Mouse (Mus musculus): ENCODE data around the gene Pou3f3.
A peak's percentile ranks its signal among the peaks of the same experiment; 100 is the strongest.

The Pou3f3 gene

GRCm38 (mm10) chr1:42685321-42685960 lies 10.1 kb upstream of the Pou3f3 start:
- Histone ChIP-seq H3K27me3 (ENCODE audit: insufficient read depth, low read length) (peaks cover 74% of the 10 kb centered on the region), H3K9me3 (ENCODE audit: low read length) (no peaks in the 10 kb centered on the region), H3K36me3 (ENCODE audit: insufficient read depth, low read length) (no peaks in the 10 kb centered on the region), H3K4me3 (replicated peaks; ENCODE audit: low read length) (no peak overlapping the region), H3K4me1 (replicated peaks; ENCODE audit: low read depth, low read length) (peaks cover 24% of the 10 kb centered on the region)
- TF ChIP-seq NANOG (IDR thresholded peaks at IDR 0.05; ENCODE audit: borderline replicate concordance, low read length), result no peak

- Histone ChIP-seq H3K4me3 (replicated peaks; ENCODE audit: low read length) (peak overlapping the region; percentile 68), H3K4me1 (replicated peaks; ENCODE audit: low read depth, low read length) (peaks cover 24% of the 10 kb centered on the region), H3K9me3 (ENCODE audit: low read length) (no peaks in the 10 kb centered on the region), H3K27me3 (ENCODE audit: insufficient read depth, low read length) (peaks cover 80% of the 10 kb centered on the region), H3K36me3 (ENCODE audit: insufficient read depth, low read length) (no peaks in the 10 kb centered on the region)
- TF ChIP-seq NANOG (IDR thresholded peaks at IDR 0.05; ENCODE audit: borderline replicate concordance, low read length), result no peak
- no peak for TF ChIP-seq CTCF (conservative IDR thresholded peaks at IDR 0.05; ENCODE audit: low read length)
- TF ChIP-seq POU5F1 (IDR thresholded peaks at IDR 0.05; ENCODE audit: borderline replicate concordance, low read length), result no peak
These were observed 9.1 kb upstream of the Pou3f3 start for GRCm38 (mm10) chr1:42686194-42687131.

- peaks cover 88% of the 10 kb centered on the region for H3K27me3 ChIP-seq (ENCODE audit: insufficient read depth, low read length)
- no peaks in the 10 kb centered on the region for H3K9me3 ChIP-seq (ENCODE audit: low read length)
- no peaks in the 10 kb centered on the region for H3K36me3 ChIP-seq (ENCODE audit: insufficient read depth, low read length)
- peaks cover 24% of the 10 kb centered on the region for H3K4me1 ChIP-seq (replicated peaks; ENCODE audit: low read depth, low read length)
- TF ChIP-seq POU5F1 (IDR thresholded peaks at IDR 0.05; ENCODE audit: borderline replicate concordance, low read length) (no peak), CTCF (conservative IDR thresholded peaks at IDR 0.05; ENCODE audit: low read length) (no peak), NANOG (IDR thresholded peaks at IDR 0.05; ENCODE audit: borderline replicate concordance, low read length) (no peak)
- H3K4me3 ChIP-seq (replicated peaks; ENCODE audit: low read length), result no peak overlapping the region; the same call in 1 of the 2 replicates
These were observed 8.3 kb upstream of the Pou3f3 start for GRCm38 (mm10) chr1:42687271-42687670.

- H3K36me3 ChIP-seq (ENCODE audit: insufficient read depth, low read length), result no peaks in the 10 kb centered on the region
- no peaks in the 10 kb centered on the region for H3K9me3 ChIP-seq (ENCODE audit: low read length)
- peaks cover 94% of the 10 kb centered on the region for H3K27me3 ChIP-seq (ENCODE audit: insufficient read depth, low read length)
- TF ChIP-seq CTCF (conservative IDR thresholded peaks at IDR 0.05; ENCODE audit: low read length) (no peak), POU5F1 (IDR thresholded peaks at IDR 0.05; ENCODE audit: borderline replicate concordance, low read length) (no peak), NANOG (IDR thresholded peaks at IDR 0.05; ENCODE audit: borderline replicate concordance, low read length) (no peak)
- H3K4me1 ChIP-seq (replicated peaks; ENCODE audit: low read depth, low read length), result peaks cover 24% of the 10 kb centered on the region
- H3K4me3 ChIP-seq (replicated peaks; ENCODE audit: low read length), result no peak overlapping the region
These were observed 7.6 kb upstream of the Pou3f3 start for GRCm38 (mm10) chr1:42687756-42688540.

- H3K36me3 ChIP-seq (ENCODE audit: insufficient read depth, low read length), result no peaks in the 10 kb centered on the region
- H3K4me1 ChIP-seq (replicated peaks; ENCODE audit: low read depth, low read length), result peaks cover 28% of the 10 kb centered on the region
- no peak overlapping the region for H3K4me3 ChIP-seq (replicated peaks; ENCODE audit: low read length)
- H3K9me3 ChIP-seq (ENCODE audit: low read length), result no peaks in the 10 kb centered on the region
- peaks cover 94% of the 10 kb centered on the region for H3K27me3 ChIP-seq (ENCODE audit: insufficient read depth, low read length)
- no peak for TF ChIP-seq NANOG (IDR thresholded peaks at IDR 0.05; ENCODE audit: borderline replicate concordance, low read length)
- no peak for TF ChIP-seq POU5F1 (IDR thresholded peaks at IDR 0.05; ENCODE audit: borderline replicate concordance, low read length)
- TF ChIP-seq CTCF (conservative IDR thresholded peaks at IDR 0.05; ENCODE audit: low read length), result no peak
These were observed 6.9 kb upstream of the Pou3f3 start for GRCm38 (mm10) chr1:42688541-42689125.

- Histone ChIP-seq H3K4me1 (replicated peaks; ENCODE audit: low read depth, low read length) (peaks cover 30% of the 10 kb centered on the region), H3K4me3 (replicated peaks; ENCODE audit: low read length) (no peak overlapping the region), H3K9me3 (ENCODE audit: low read length) (no peaks in the 10 kb centered on the region), H3K36me3 (ENCODE audit: insufficient read depth, low read length) (no peaks in the 10 kb centered on the region), H3K27me3 (ENCODE audit: insufficient read depth, low read length) (peaks cover 93% of the 10 kb centered on the region)
- TF ChIP-seq CTCF (conservative IDR thresholded peaks at IDR 0.05; ENCODE audit: low read length), result no peak
- no peak for TF ChIP-seq POU5F1 (IDR thresholded peaks at IDR 0.05; ENCODE audit: borderline replicate concordance, low read length)
These were observed 5.5 kb upstream of the Pou3f3 start for GRCm38 (mm10) chr1:42690024-42690575.

- H3K36me3 ChIP-seq (ENCODE audit: insufficient read depth, low read length), result no peaks in the 10 kb centered on the region
- no peaks in the 10 kb centered on the region for H3K9me3 ChIP-seq (ENCODE audit: low read length)
- peaks cover 90% of the 10 kb centered on the region for H3K27me3 ChIP-seq (ENCODE audit: insufficient read depth, low read length)
- no peak overlapping the region for H3K4me3 ChIP-seq (replicated peaks; ENCODE audit: low read length)
- peaks cover 30% of the 10 kb centered on the region for H3K4me1 ChIP-seq (replicated peaks; ENCODE audit: low read depth, low read length)
- TF ChIP-seq CTCF (conservative IDR thresholded peaks at IDR 0.05; ENCODE audit: low read length) (peak; percentile 74), NANOG (IDR thresholded peaks at IDR 0.05; ENCODE audit: borderline replicate concordance, low read length) (no peak), POU5F1 (IDR thresholded peaks at IDR 0.05; ENCODE audit: borderline replicate concordance, low read length) (no peak)
These were observed 4.1 kb upstream of the Pou3f3 start for GRCm38 (mm10) chr1:42691202-42692170.

Data from E14TG2a.4 (cell line).